Mouse (Mus musculus) kidney, adult 2 months (tissue): ENCODE results near the gene Rhbdf1.

ENCODE experiments used
- CTCF ChIP-seq: fragments of 200-500 bp; conservative IDR thresholded peaks from 2 replicates; pipeline ENCODE4 v1.5.1; 2011; ENCODE audit warnings: low read depth, mild to moderate bottlenecking, control low read depth, low read length, moderate library complexity, mixed read lengths; ENCODE audit not compliant: insufficient read depth, insufficient read length
- POLR2A ChIP-seq: fragments of 200-500 bp; IDR thresholded peaks from one replicate; pipeline ENCODE4 v1.6.1; 2011; ENCODE audit warnings: low read depth, low read length, control low read depth

DNA sequence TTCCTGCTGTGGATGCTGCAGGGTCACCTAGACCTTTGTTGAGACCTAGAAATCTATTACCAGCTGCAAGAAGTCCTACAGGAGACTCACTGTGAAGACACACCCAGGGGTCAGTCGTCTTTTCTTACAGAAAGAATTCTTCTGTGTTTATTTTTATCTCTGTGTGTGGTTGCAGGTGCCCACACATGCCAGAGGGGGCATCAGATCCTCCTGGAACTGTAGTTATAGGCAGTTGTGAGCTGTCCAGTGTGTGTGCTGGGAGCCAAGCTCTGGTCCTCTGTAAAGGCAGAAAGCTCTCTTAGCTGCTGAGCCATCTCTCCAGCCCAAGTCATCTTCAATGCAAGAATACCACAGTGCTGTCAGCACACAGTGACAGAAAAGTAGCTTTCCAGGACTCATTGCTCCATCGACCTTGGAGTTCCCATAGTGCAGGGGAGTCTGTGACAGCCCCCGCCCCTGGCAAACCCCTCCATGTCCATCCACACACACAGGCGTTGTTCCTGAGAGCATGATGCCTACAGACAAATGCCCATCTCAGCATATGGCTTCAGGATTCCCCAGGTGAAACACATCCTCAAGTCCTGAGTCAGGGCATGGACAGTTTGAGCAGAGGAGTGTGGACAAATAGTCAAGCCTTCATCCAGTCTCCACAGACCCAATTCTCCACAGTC is 1.3 kb upstream of the Rhbdf1 start:
- TF ChIP-seq CTCF (no peak), POLR2A (no peak)
